ENCODE assay signal across 7 mouse cellular contexts in genomic region chr4:152360855-152361254, GRCm38 (mm10). TPM values are rescaled to one million over a fixed set of nuclear protein-coding genes. Genes with fewer than 3 reads are reported as not detected.
DNase-seq lines count a peak whose midpoint lies in the region; ATAC-seq and TF ChIP-seq lines count a peak whose summit lies in the region.

No protein-coding gene starts in this region.

- H3K4me1 ChIP-seq in forebrain, postnatal 0 days (ENCODE audit: insufficient read depth), result 0 out of 2 replicates have a peak, but pooled peaks cover 4% of the 10 kb centered on the region
- peaks cover 22% of the 10 kb centered on the region for H3K4me1 ChIP-seq in liver, embryonic 13.5 days (replicated peaks)
- H3K4me1 ChIP-seq in neural tube, embryonic 15.5 days, result peaks cover 14% of the 10 kb centered on the region

- peak; percentile 23 to 26 for DNase-seq in B cell, adult 2 months
- peak; percentile 95 for DNase-seq in ES-CJ7 (ENCODE audit: low read depth, low spot score)
- DNase-seq in forebrain, postnatal 0 days, result peak; percentile 19
- DNase-seq in liver, embryonic 13.5 days, result peak; percentile 73

- H3K27me3 ChIP-seq in forebrain, postnatal 0 days (ENCODE audit: insufficient read depth, low read length), result no peaks in the 10 kb centered on the region
- peaks cover 22% of the 10 kb centered on the region; the same call in 1 of the 2 replicates for H3K27me3 ChIP-seq in liver, embryonic 13.5 days
- peaks cover 15% of the 10 kb centered on the region; the same call in 1 of the 2 replicates for H3K27me3 ChIP-seq in neural tube, embryonic 15.5 days (replicated peaks)

- H3K9me3 ChIP-seq in forebrain, postnatal 0 days (ENCODE audit: low read length), result no peaks in the 10 kb centered on the region
- H3K9me3 ChIP-seq in liver, embryonic 13.5 days (replicated peaks), result no peaks in the 10 kb centered on the region
- no peaks in the 10 kb centered on the region for H3K9me3 ChIP-seq in neural tube, embryonic 15.5 days (replicated peaks)

- 9% methylated on average over 23 of the region's 24 CpGs for WGBS in forebrain, postnatal 0 days
- 2% methylated on average over 24 of the region's 24 CpGs for whole genome bisulfite sequencing in liver, embryonic 13.5 days (ENCODE audit: insufficient replicate concordance)
- 3% methylated on average over 24 of the region's 24 CpGs for WGBS in neural tube, embryonic 15.5 days

- peaks cover 67% of the 10 kb centered on the region for H3K36me3 ChIP-seq in forebrain, postnatal 0 days (ENCODE audit: insufficient read depth)
- no peaks in the 10 kb centered on the region for H3K36me3 ChIP-seq in liver, embryonic 13.5 days
- H3K36me3 ChIP-seq in neural tube, embryonic 15.5 days, result peaks cover 42% of the 10 kb centered on the region

- no peak overlapping the region for H3K9ac ChIP-seq in forebrain, postnatal 0 days
- no peak overlapping the region for H3K9ac ChIP-seq in liver, embryonic 13.5 days
- H3K9ac ChIP-seq in neural tube, embryonic 15.5 days (replicated peaks), result no peak overlapping the region

- peak; percentile 36 for ATAC-seq in forebrain, postnatal 0 days
- ATAC-seq in liver, embryonic 13.5 days (ENCODE audit: low read depth), result peak; percentile 66
- no peak for ATAC-seq in neural tube, embryonic 15.5 days (ENCODE audit: low FRiP score)
- no peak for ATAC-seq in cerebellum, adult (ENCODE audit: insufficient number of reproducible peaks, low FRiP score, low TSS enrichment)
- ATAC-seq in frontal cortex, adult (ENCODE audit: low TSS enrichment), result no peak

- no peak overlapping the region for H3K27ac ChIP-seq in forebrain, postnatal 0 days (ENCODE audit: low read depth, low read length)
- H3K27ac ChIP-seq in liver, embryonic 13.5 days, result no peak overlapping the region
- H3K27ac ChIP-seq in neural tube, embryonic 15.5 days (replicated peaks), result no peak overlapping the region

- no peak overlapping the region for H3K4me2 ChIP-seq in forebrain, postnatal 0 days (ENCODE audit: low read depth)
- H3K4me2 ChIP-seq in liver, embryonic 13.5 days, result peak overlapping the region; percentile 53
- H3K4me2 ChIP-seq in neural tube, embryonic 15.5 days, result 0 out of 2 replicates have a peak overlapping the region, but pooled peaks have one; percentile 5

- no peak overlapping the region for H3K4me3 ChIP-seq in forebrain, postnatal 0 days (ENCODE audit: low read depth, low read length)
- H3K4me3 ChIP-seq in liver, embryonic 13.5 days (replicated peaks), result peak overlapping the region; percentile 2
- H3K4me3 ChIP-seq in neural tube, embryonic 15.5 days (replicated peaks), result no peak overlapping the region

- peak; percentile 11; the same call in 1 of the 2 replicates for TF ChIP-seq CTCF in forebrain, postnatal 0 days (IDR thresholded peaks at IDR 0.05; ENCODE audit: low read depth)

RNA-seq across cellular contexts. Expression of gene Chd5, which starts 22.4 kb away (rescaled TPM):
- total RNA-seq in forebrain, postnatal 0 days (2014; rRNA removed), result 60.0 and 76.0 TPM in 2 replicates
- polyA plus RNA-seq in forebrain, postnatal 0 days (2015; fragmentation: Nextera tagmentation; extraction: Ambion mirVana), result 35.2 and 57.8 TPM in 2 replicates
- polyA plus RNA-seq in liver, embryonic 13.5 days (2015; fragmentation: Nextera tagmentation; extraction: Ambion mirVana), result 0.21 and 0.52 TPM in 2 replicates
- 46.3 and 53.7 TPM in 2 replicates for polyA plus RNA-seq in neural tube, embryonic 15.5 days (2015; fragmentation: Nextera tagmentation; extraction: Ambion mirVana)

RNA-seq across cellular contexts. Expression of gene Rpl22, which starts 35.3 kb away (rescaled TPM):
- 313 and 387 TPM in 2 replicates for total RNA-seq in forebrain, postnatal 0 days (2014; rRNA removed)
- 176 and 212 TPM in 2 replicates for polyA plus RNA-seq in forebrain, postnatal 0 days (2015; fragmentation: Nextera tagmentation; extraction: Ambion mirVana)
- polyA plus RNA-seq in liver, embryonic 13.5 days (2015; fragmentation: Nextera tagmentation; extraction: Ambion mirVana), result 353 and 381 TPM in 2 replicates
- 148 and 190 TPM in 2 replicates for polyA plus RNA-seq in neural tube, embryonic 15.5 days (2015; fragmentation: Nextera tagmentation; extraction: Ambion mirVana)

RNA-seq across cellular contexts. Expression of gene Rnf207, which starts 42.1 kb away (rescaled TPM):
- 2.6 and 4.4 TPM in 2 replicates for total RNA-seq in forebrain, postnatal 0 days (2014; rRNA removed)
- polyA plus RNA-seq in forebrain, postnatal 0 days (2015; fragmentation: Nextera tagmentation; extraction: Ambion mirVana), result 2.7 and 4.2 TPM in 2 replicates
- polyA plus RNA-seq in liver, embryonic 13.5 days (2015; fragmentation: Nextera tagmentation; extraction: Ambion mirVana), result 0.27 and 0.31 TPM in 2 replicates
- polyA plus RNA-seq in neural tube, embryonic 15.5 days (2015; fragmentation: Nextera tagmentation; extraction: Ambion mirVana), result 7.8 and 12.4 TPM in 2 replicates

Comparison
In these comparisons a context has a peak if more than half of its experiments do, and no peak if none do; other contexts are left out.
1. DNase-seq: peak in every context shown above with its lines; median percentile 95 in ES-CJ7; 73 in liver, embryonic 13.5 days; 24 in B cell, adult 2 months; 19 in forebrain, postnatal 0 days.
2. ATAC-seq: peak in forebrain, postnatal 0 days (single experiment) and liver, embryonic 13.5 days (single experiment); none in neural tube, embryonic 15.5 days (single experiment), cerebellum, adult (single experiment) and frontal cortex, adult (single experiment).
3. RNA of gene Chd5, which starts 22.4 kb away (polyA plus RNA-seq): 35.2 to 57.8 TPM in forebrain, postnatal 0 days and 46.3 to 53.7 TPM in neural tube, embryonic 15.5 days; 0.21 to 0.52 TPM in liver, embryonic 13.5 days; every median in the first group is over 10 times any median in the second.